Mouse (Mus musculus): ENCODE data around the gene Gng7. TPM values are rescaled to one million over a fixed set of nuclear protein-coding genes. Genes with fewer than 3 reads are reported as not detected.

The Gng7 gene
- polyA plus RNA-seq, 1 experiment from 2014 or later, result 4.7 TPM

- WGBS, result 65% methylated on average over 14 of the region's 14 CpGs
- 0 out of 2 replicates have a peak, but pooled peaks have one; percentile 22 for ATAC-seq (replicated peaks; ENCODE audit: low FRiP score, low TSS enrichment, low read depth)
- no peak overlapping the region for H3K4me3 ChIP-seq (ENCODE audit: low read depth, low read length)
- H3K4me1 ChIP-seq (replicated peaks; ENCODE audit: control insufficient read depth, insufficient read depth, low read length), result peaks cover 33% of the 10 kb centered on the region
- no peak overlapping the region for H3K9ac ChIP-seq (ENCODE audit: low read length)
- H3K9me3 ChIP-seq (ENCODE audit: control insufficient read depth, low read length), result no peaks in the 10 kb centered on the region
- peak overlapping the region; percentile 14; the same call in 1 of the 2 replicates for H3K27ac ChIP-seq (ENCODE audit: low read depth)
- no peaks in the 10 kb centered on the region for H3K27me3 ChIP-seq (replicated peaks; ENCODE audit: control insufficient read depth, insufficient read depth, low read length)
- H3K36me3 ChIP-seq (ENCODE audit: control insufficient read depth, insufficient read depth, low read length), result no peaks in the 10 kb centered on the region
- DNase-seq (ENCODE audit: low spot score), result no peak
- no peak overlapping the region for H3K4me2 ChIP-seq (ENCODE audit: low read length)
Observed at GRCm38 (mm10) chr10:80946684-80947437, 67.9 kb downstream of the Gng7 start.

- Histone ChIP-seq H3K4me3 (ENCODE audit: low read depth, low read length) (no peak overlapping the region), H3K4me1 (replicated peaks; ENCODE audit: control insufficient read depth, insufficient read depth, low read length) (peaks cover 54% of the 10 kb centered on the region), H3K27me3 (replicated peaks; ENCODE audit: control insufficient read depth, insufficient read depth, low read length) (no peaks in the 10 kb centered on the region), H3K9me3 (ENCODE audit: control insufficient read depth, low read length) (no peaks in the 10 kb centered on the region), H3K36me3 (ENCODE audit: control insufficient read depth, insufficient read depth, low read length) (no peaks in the 10 kb centered on the region), H3K4me2 (ENCODE audit: low read length) (no peak overlapping the region), H3K27ac (ENCODE audit: low read depth) (no peak overlapping the region), H3K9ac (ENCODE audit: low read length) (no peak overlapping the region)
- ATAC-seq (replicated peaks; ENCODE audit: low FRiP score, low TSS enrichment, low read depth), result no peak
- WGBS, result 81% methylated on average over 5 of the region's 5 CpGs
- DNase-seq (ENCODE audit: low spot score), result no peak
Observed at GRCm38 (mm10) chr10:80944231-80944630, 70.5 kb downstream of the Gng7 start.

GRCm38 (mm10) chr10:80943701-80944100 lies 71.0 kb downstream of the Gng7 start:
- no peak overlapping the region for H3K4me2 ChIP-seq (ENCODE audit: low read length)
- no peak overlapping the region for H3K4me3 ChIP-seq (ENCODE audit: low read depth, low read length)
- no peaks in the 10 kb centered on the region for H3K27me3 ChIP-seq (replicated peaks; ENCODE audit: control insufficient read depth, insufficient read depth, low read length)
- no peak overlapping the region for H3K27ac ChIP-seq (ENCODE audit: low read depth)
- H3K36me3 ChIP-seq (ENCODE audit: control insufficient read depth, insufficient read depth, low read length), result no peaks in the 10 kb centered on the region
- ATAC-seq (replicated peaks; ENCODE audit: low FRiP score, low TSS enrichment, low read depth) (no peak), DNase-seq (ENCODE audit: low spot score) (no peak)
- WGBS, result 44% methylated on average over 9 of the region's 9 CpGs
- no peak overlapping the region for H3K9ac ChIP-seq (ENCODE audit: low read length)
- peaks cover 57% of the 10 kb centered on the region for H3K4me1 ChIP-seq (replicated peaks; ENCODE audit: control insufficient read depth, insufficient read depth, low read length)
- H3K9me3 ChIP-seq (ENCODE audit: control insufficient read depth, low read length), result no peaks in the 10 kb centered on the region

- Histone ChIP-seq H3K36me3 (ENCODE audit: control insufficient read depth, insufficient read depth, low read length) (no peaks in the 10 kb centered on the region), H3K4me2 (ENCODE audit: low read length) (no peak overlapping the region), H3K27me3 (replicated peaks; ENCODE audit: control insufficient read depth, insufficient read depth, low read length) (no peaks in the 10 kb centered on the region), H3K4me1 (replicated peaks; ENCODE audit: control insufficient read depth, insufficient read depth, low read length) (peaks cover 61% of the 10 kb centered on the region), H3K9me3 (ENCODE audit: control insufficient read depth, low read length) (no peaks in the 10 kb centered on the region), H3K9ac (ENCODE audit: low read length) (no peak overlapping the region), H3K27ac (ENCODE audit: low read depth) (no peak overlapping the region), H3K4me3 (ENCODE audit: low read depth, low read length) (no peak overlapping the region)
- WGBS, result 66% methylated on average over 8 of the region's 8 CpGs
- DNase-seq (ENCODE audit: low spot score), result no peak
- no peak for ATAC-seq (replicated peaks; ENCODE audit: low FRiP score, low TSS enrichment, low read depth)
Observed at GRCm38 (mm10) chr10:80942919-80943318, 71.8 kb downstream of the Gng7 start.

GRCm38 (mm10) chr10:80940988-80941347 lies 73.8 kb downstream of the Gng7 start:
- H3K27ac ChIP-seq (ENCODE audit: low read depth), result peak overlapping the region; percentile 81
- 7% methylated on average over 2 of the region's 2 CpGs for WGBS
- no peak for ATAC-seq (replicated peaks; ENCODE audit: low FRiP score, low TSS enrichment, low read depth)
- peak overlapping the region; percentile 64 for H3K4me2 ChIP-seq (ENCODE audit: low read length)
- no peak for DNase-seq (ENCODE audit: low spot score)
- H3K27me3 ChIP-seq (replicated peaks; ENCODE audit: control insufficient read depth, insufficient read depth, low read length), result no peaks in the 10 kb centered on the region
- no peaks in the 10 kb centered on the region for H3K9me3 ChIP-seq (ENCODE audit: control insufficient read depth, low read length)
- H3K9ac ChIP-seq (ENCODE audit: low read length), result no peak overlapping the region
- peaks cover 67% of the 10 kb centered on the region for H3K4me1 ChIP-seq (replicated peaks; ENCODE audit: control insufficient read depth, insufficient read depth, low read length)
- no peaks in the 10 kb centered on the region for H3K36me3 ChIP-seq (ENCODE audit: control insufficient read depth, insufficient read depth, low read length)
- no peak overlapping the region for H3K4me3 ChIP-seq (ENCODE audit: low read depth, low read length)

GRCm38 (mm10) chr10:80940320-80940987 lies 74.3 kb downstream of the Gng7 start:
- Histone ChIP-seq H3K4me1 (replicated peaks; ENCODE audit: control insufficient read depth, insufficient read depth, low read length) (peaks cover 71% of the 10 kb centered on the region), H3K4me3 (ENCODE audit: low read depth, low read length) (0 out of 2 replicates have a peak overlapping the region, but pooled peaks have one; percentile 31)

GRCm38 (mm10) chr10:80939671-80940070 lies 75.1 kb downstream of the Gng7 start:
- 4% methylated on average over 28 of the region's 28 CpGs for WGBS
- Histone ChIP-seq H3K9ac (ENCODE audit: low read length) (peak overlapping the region; percentile 25), H3K4me2 (ENCODE audit: low read length) (peak overlapping the region; percentile 64), H3K4me3 (ENCODE audit: low read depth, low read length) (peak overlapping the region; percentile 31), H3K9me3 (ENCODE audit: control insufficient read depth, low read length) (no peaks in the 10 kb centered on the region), H3K36me3 (ENCODE audit: control insufficient read depth, insufficient read depth, low read length) (no peaks in the 10 kb centered on the region), H3K4me1 (replicated peaks; ENCODE audit: control insufficient read depth, insufficient read depth, low read length) (peaks cover 74% of the 10 kb centered on the region), H3K27ac (ENCODE audit: low read depth) (peak overlapping the region; percentile 81), H3K27me3 (replicated peaks; ENCODE audit: control insufficient read depth, insufficient read depth, low read length) (no peaks in the 10 kb centered on the region; the same call in 1 of the 2 replicates)
- ATAC-seq (replicated peaks; ENCODE audit: low FRiP score, low TSS enrichment, low read depth), result peak; percentile 43
- peak; percentile 88 for DNase-seq (ENCODE audit: low spot score)

More at GRCm38 (mm10) chr10:80940320-80940987, 74.3 kb downstream of the Gng7 start:
- Histone ChIP-seq H3K9me3 (ENCODE audit: control insufficient read depth, low read length) (no peaks in the 10 kb centered on the region), H3K27ac (ENCODE audit: low read depth) (peak overlapping the region; percentile 81), H3K9ac (ENCODE audit: low read length) (peak overlapping the region; percentile 25; the same call in 1 of the 2 replicates), H3K36me3 (ENCODE audit: control insufficient read depth, insufficient read depth, low read length) (no peaks in the 10 kb centered on the region), H3K4me2 (ENCODE audit: low read length) (peak overlapping the region; percentile 64), H3K27me3 (replicated peaks; ENCODE audit: control insufficient read depth, insufficient read depth, low read length) (no peaks in the 10 kb centered on the region)
- peak; percentile 78 for DNase-seq (ENCODE audit: low spot score)
- WGBS, result 26% methylated on average over 8 of the region's 8 CpGs
- ATAC-seq (replicated peaks; ENCODE audit: low FRiP score, low TSS enrichment, low read depth), result peak; percentile 26

- Histone ChIP-seq H3K27ac (ENCODE audit: low read depth) (peak overlapping the region; percentile 81), H3K4me1 (replicated peaks; ENCODE audit: control insufficient read depth, insufficient read depth, low read length) (peaks cover 71% of the 10 kb centered on the region), H3K36me3 (ENCODE audit: control insufficient read depth, insufficient read depth, low read length) (no peaks in the 10 kb centered on the region), H3K4me2 (ENCODE audit: low read length) (peak overlapping the region; percentile 64), H3K9ac (ENCODE audit: low read length) (peak overlapping the region; percentile 25), H3K9me3 (ENCODE audit: control insufficient read depth, low read length) (no peaks in the 10 kb centered on the region), H3K27me3 (replicated peaks; ENCODE audit: control insufficient read depth, insufficient read depth, low read length) (peaks cover 3% of the 10 kb centered on the region), H3K4me3 (ENCODE audit: low read depth, low read length) (peak overlapping the region; percentile 31)
- ATAC-seq (replicated peaks; ENCODE audit: low FRiP score, low TSS enrichment, low read depth) (peak; percentile 34; the same call in 1 of the 2 replicates), DNase-seq (ENCODE audit: low spot score) (no peak)
- WGBS, result 7% methylated on average over 15 of the region's 15 CpGs
Observed at GRCm38 (mm10) chr10:80938831-80939550, 75.8 kb downstream of the Gng7 start.

All from intestine, embryonic 14.5 days (tissue).